Mouse (Mus musculus): ENCODE measurements around the gene Ces1f.

GRCm38 (mm10) chr8:93239884-93240283 lies 39.7 kb downstream of the Ces1f start:
- TF ChIP-seq TCF12 (IDR thresholded peaks at IDR 0.05; ENCODE audit: insufficient read depth, poor library complexity, severe bottlenecking) = no peak
- TF ChIP-seq MAX (IDR thresholded peaks at IDR 0.05; ENCODE audit: low read depth) = no peak
- no peak for TF ChIP-seq POLR2A (IDR thresholded peaks at IDR 0.05; ENCODE audit: insufficient read length, low read depth)
- no peak for TF ChIP-seq MYOD1 (IDR thresholded peaks at IDR 0.05; ENCODE audit: control insufficient read depth in 1 of 3, insufficient read length in 2 of 3, low read depth in 2 of 3)
- TF ChIP-seq SRF (IDR thresholded peaks at IDR 0.05; ENCODE audit: control insufficient read depth, insufficient read length, low read depth) = no peak
- TF ChIP-seq TCF3 (IDR thresholded peaks at IDR 0.05; ENCODE audit: insufficient read length, low read depth) = no peak
- no peak for TF ChIP-seq POLR2AphosphoS2 (IDR thresholded peaks at IDR 0.05; ENCODE audit: insufficient read length, low read depth)
- TF ChIP-seq USF1 (IDR thresholded peaks at IDR 0.05; ENCODE audit: low read depth) = no peak
- TF ChIP-seq CEBPB (IDR thresholded peaks at IDR 0.05; ENCODE audit: insufficient read depth, poor library complexity, severe bottlenecking) = no peak
- TF ChIP-seq MYOG (IDR thresholded peaks at IDR 0.05; ENCODE audit: control insufficient read depth in 1 of 3, insufficient read depth in 1 of 3, insufficient read length in 2 of 3, low read depth in 2 of 3) = no peak
